Mouse (Mus musculus) thymus, adult 2 months (tissue): Measurements from ENCODE around the gene Lpin2.

Experiments
- CTCF ChIP-seq: fragments of 200-500 bp; IDR thresholded peaks from 2 replicates; pipeline ENCODE4 v1.5.1; 2012; ENCODE audit warnings: mild to moderate bottlenecking, control low read depth, low read length, moderate library complexity, borderline replicate concordance; ENCODE audit not compliant: control insufficient read depth, poor library complexity, insufficient read depth; ENCODE audit errors: extremely low read depth
- POLR2A ChIP-seq: fragments of 200-500 bp; IDR thresholded peaks from 2 replicates; pipeline ENCODE4 v1.6.1; 2012; ENCODE audit warnings: mild to moderate bottlenecking, low read length, control low read depth, moderate library complexity; ENCODE audit not compliant: control insufficient read depth, poor library complexity, insufficient read depth; ENCODE audit errors: extremely low read depth

DNA sequence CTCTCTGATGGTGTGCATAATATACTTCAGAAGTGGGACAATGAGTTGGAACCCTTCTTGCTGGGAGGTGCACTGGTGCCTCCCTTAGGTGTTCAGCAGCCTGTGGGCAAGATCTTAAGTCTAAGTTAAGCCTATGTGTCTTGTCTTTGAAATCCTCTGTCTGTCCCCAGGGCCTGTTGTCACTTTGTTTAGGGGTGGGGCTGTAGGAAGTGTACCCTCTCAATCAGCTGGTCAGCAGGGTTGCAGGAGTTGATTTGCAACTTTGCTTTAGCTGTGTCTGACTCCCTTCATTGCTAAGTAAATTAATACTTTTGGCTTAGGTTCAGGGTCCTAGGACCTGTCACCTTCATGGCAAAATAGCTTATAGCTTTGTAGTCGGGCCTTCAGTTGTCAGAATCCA, 3.0 kb downstream of the Lpin2 start:
- TF ChIP-seq CTCF: no peak
- TF ChIP-seq POLR2A: no peak
